Mouse (Mus musculus) heart, embryonic 13.5 days (tissue): ENCODE data around the gene Batf2. TPM values are rescaled to one million over a fixed set of nuclear protein-coding genes. Genes with fewer than 3 reads are reported as not detected.
"Not testable (repeated sequence)": the region's sequence is repeated elsewhere in the genome, so short reads cannot be mapped to it uniquely, and the experiment has no call there.

Source experiments
- ATAC-seq: fragments of 200-750 bp; cut with Nextera tagmentation; 2 replicates; pipeline ENCODE4 v1.8.0; 2017; ENCODE audit warnings: moderate TSS enrichment; ENCODE audit not compliant: insufficient number of reproducible peaks, low FRiP score, low TSS enrichment; ENCODE audit errors: extremely low read depth
- H3K27ac ChIP-seq: fragments of 300-500 bp; sonication (generic); replicated peaks from 2 replicates; pipeline ENCODE4 v1.5.1; 2015; ENCODE audit warnings: moderate library complexity, mild to moderate bottlenecking, inconsistent platforms
- H3K27me3 ChIP-seq: fragments of 300-500 bp; sonication (generic); replicated peaks from 2 replicates; pipeline ENCODE4 v1.6.1; 2015; ENCODE audit warnings: mild to moderate bottlenecking, inconsistent platforms
- H3K36me3 ChIP-seq: fragments of 300-500 bp; sonication (generic); 2 replicates; pipeline ENCODE4 v1.6.1; 2015; ENCODE audit warnings: mild to moderate bottlenecking, inconsistent platforms
- H3K4me1 ChIP-seq: fragments of 300-500 bp; sonication (generic); 2 replicates; pipeline ENCODE4 v1.6.1; 2015; ENCODE audit warnings: inconsistent platforms
- H3K4me2 ChIP-seq: fragments of 300-500 bp; sonication (generic); 2 replicates; pipeline ENCODE4 v1.6.1; 2015; ENCODE audit warnings: inconsistent platforms, mild to moderate bottlenecking, moderate library complexity
- H3K4me3 ChIP-seq: fragments of 300-500 bp; sonication (generic); 2 replicates; pipeline ENCODE4 v1.5.1; 2015; ENCODE audit warnings: moderate library complexity, mild to moderate bottlenecking, inconsistent platforms
- H3K9ac ChIP-seq: fragments of 300-500 bp; sonication (generic); 2 replicates; pipeline ENCODE4 v1.6.1; 2015; ENCODE audit warnings: inconsistent platforms, mild to moderate bottlenecking, moderate library complexity
- H3K9me3 ChIP-seq: fragments of 300-500 bp; sonication (generic); 2 replicates; pipeline ENCODE4 v1.6.1; 2016; ENCODE audit warnings: inconsistent platforms
- WGBS: fragments of 180-500 bp; shearing (Covaris S2); methylation state at CpG from one replicate; pipeline ENCODE4 v1.1.7; 2015; ENCODE audit warnings: mixed read lengths; 5-methylcytosine and 5-hydroxymethylcytosine counted together
- polyA plus RNA-seq: library from polyadenylated mRNA; unstranded; fragments of >200 nt; fragmentation: Nextera tagmentation; extraction: Ambion mirVana; gene quantifications from 2 replicates; pipeline ENCODE4 v1.2.1, GENCODE M21; 2015

The Batf2 gene
- polyA plus RNA-seq, 1 experiment from 2014 or later, result not detected

GRCm38 (mm10) chr19:6133197-6133596 is 7.6 kb upstream of the Batf2 start:
- not testable (repeated sequence) for H3K27ac ChIP-seq, H3K27me3 ChIP-seq, H3K9ac ChIP-seq, ATAC-seq, H3K4me3 ChIP-seq, H3K9me3 ChIP-seq, H3K4me1 ChIP-seq
- Histone ChIP-seq H3K4me2 (peak overlapping the region; percentile 11; the same call in 1 of the 2 replicates), H3K36me3 (peaks cover 40% of the 10 kb centered on the region)
- 31% methylated on average over 1 of the region's 1 CpGs for WGBS

DNA sequence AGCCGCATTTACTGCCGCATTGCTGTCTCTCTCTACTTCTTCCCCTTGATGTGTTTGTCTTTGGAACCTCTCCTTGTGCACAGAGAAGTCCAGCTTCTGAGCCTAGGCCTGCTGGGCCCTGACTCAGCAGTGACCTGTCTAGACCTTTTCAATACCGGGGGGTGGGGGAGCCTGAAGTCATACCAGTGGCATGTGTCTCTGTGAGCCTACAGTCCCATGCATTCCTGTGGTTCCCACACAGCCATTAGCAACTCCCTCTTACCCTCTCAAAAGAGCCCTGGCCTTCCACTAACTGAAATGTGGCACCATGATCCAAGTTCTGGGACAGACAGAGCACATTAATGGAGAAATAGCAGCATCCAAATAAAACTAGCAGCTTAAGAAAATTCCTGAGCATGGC is 4.4 kb upstream of the Batf2 start:
- no peak for ATAC-seq
- H3K9me3 ChIP-seq, result no peaks in the 10 kb centered on the region
- no peak overlapping the region for H3K4me3 ChIP-seq
- 85% methylated on average over 3 of the region's 3 CpGs for WGBS
- peaks cover 10% of the 10 kb centered on the region for H3K4me1 ChIP-seq
- no peak overlapping the region for H3K9ac ChIP-seq
- H3K36me3 ChIP-seq, result peaks cover 40% of the 10 kb centered on the region
- no peak overlapping the region for H3K4me2 ChIP-seq
- no peaks in the 10 kb centered on the region for H3K27me3 ChIP-seq
- H3K27ac ChIP-seq, result no peak overlapping the region

DNA sequence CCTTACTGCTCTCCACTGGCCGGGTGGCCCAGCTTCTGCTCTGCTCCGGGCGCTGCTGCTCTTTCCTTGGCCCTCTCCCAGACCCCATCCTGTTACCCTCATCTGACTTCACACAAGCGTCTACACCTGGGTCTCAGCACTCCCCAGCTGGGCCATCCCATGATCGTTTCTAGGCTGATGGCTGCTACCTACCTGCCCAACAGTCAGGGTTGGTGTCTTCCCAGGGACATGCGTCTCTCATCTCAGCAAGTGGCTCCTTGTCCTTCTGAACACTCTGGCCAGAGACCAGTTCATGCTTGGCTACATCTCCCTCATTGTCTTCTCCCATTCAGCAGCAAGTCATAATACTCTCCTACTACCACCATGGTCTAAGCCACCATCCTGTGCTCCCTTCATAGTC is 1.1 kb upstream of the Batf2 start:
- no peak overlapping the region for H3K27ac ChIP-seq
- peak overlapping the region; percentile 94 for H3K9ac ChIP-seq
- WGBS, result 86% methylated on average over 6 of the region's 6 CpGs
- H3K36me3 ChIP-seq, result peaks cover 32% of the 10 kb centered on the region
- H3K4me1 ChIP-seq, result peaks cover 17% of the 10 kb centered on the region
- no peaks in the 10 kb centered on the region for H3K9me3 ChIP-seq
- no peaks in the 10 kb centered on the region for H3K27me3 ChIP-seq
- H3K4me2 ChIP-seq, result peak overlapping the region; percentile 88
- H3K4me3 ChIP-seq, result peak overlapping the region; percentile 68; the same call in 1 of the 2 replicates
- ATAC-seq, result no peak

- H3K27me3 ChIP-seq, result no peaks in the 10 kb centered on the region
- H3K9ac ChIP-seq, result peak overlapping the region; percentile 94
- peak overlapping the region; percentile 88 for H3K4me2 ChIP-seq
- peak overlapping the region; percentile 68 for H3K4me3 ChIP-seq
- peaks cover 26% of the 10 kb centered on the region for H3K36me3 ChIP-seq
- H3K27ac ChIP-seq, result peak overlapping the region; percentile 94
- 8% methylated on average over 16 of the region's 16 CpGs for WGBS
- H3K9me3 ChIP-seq, result no peaks in the 10 kb centered on the region
- H3K4me1 ChIP-seq, result peaks cover 17% of the 10 kb centered on the region
- no peak for ATAC-seq
These were observed 457 bp upstream of the Batf2 start for GRCm38 (mm10) chr19:6140374-6140677.

DNA sequence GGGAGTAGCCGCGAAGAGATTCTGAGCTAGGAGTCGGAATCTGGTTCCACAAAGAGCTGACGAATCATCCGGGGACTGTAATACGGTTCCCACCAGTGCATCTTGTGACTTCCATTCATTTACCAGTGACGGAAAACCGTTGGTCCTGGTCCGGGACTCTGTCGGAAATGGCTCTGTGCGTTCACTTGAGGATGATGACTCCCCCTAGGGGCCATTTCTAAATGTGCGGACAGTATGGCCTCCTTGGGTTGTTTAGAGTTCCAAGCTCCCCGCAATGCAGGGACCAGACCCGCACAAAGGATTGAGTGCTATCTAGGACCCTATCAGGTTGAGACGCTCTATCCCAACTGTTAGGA is 589 bp downstream of the Batf2 start, which contains the start of gene Arl2:
Gene Arl2 (minus strand): TSS at position 155 of the 356 bp plus-strand sequence.
- ATAC-seq, result peak; percentile 59; the same call in 1 of the 2 replicates
- 0% methylated on average over 15 of the region's 15 CpGs for WGBS
- H3K27me3 ChIP-seq, result no peaks in the 10 kb centered on the region; the same call in 1 of the 2 replicates
- H3K9ac ChIP-seq, result peak within 1 kb of the TSS; percentile 94
- H3K27ac ChIP-seq, result peak within 1 kb of the TSS; percentile 94
- peaks cover 16% of the 10 kb centered on the region for H3K36me3 ChIP-seq
- H3K4me3 ChIP-seq, result peak within 1 kb of the TSS; percentile 68
- H3K9me3 ChIP-seq, result no peaks in the 10 kb centered on the region
- peaks cover 17% of the 10 kb centered on the region for H3K4me1 ChIP-seq
- H3K4me2 ChIP-seq, result peak within 1 kb of the TSS; percentile 88

DNA sequence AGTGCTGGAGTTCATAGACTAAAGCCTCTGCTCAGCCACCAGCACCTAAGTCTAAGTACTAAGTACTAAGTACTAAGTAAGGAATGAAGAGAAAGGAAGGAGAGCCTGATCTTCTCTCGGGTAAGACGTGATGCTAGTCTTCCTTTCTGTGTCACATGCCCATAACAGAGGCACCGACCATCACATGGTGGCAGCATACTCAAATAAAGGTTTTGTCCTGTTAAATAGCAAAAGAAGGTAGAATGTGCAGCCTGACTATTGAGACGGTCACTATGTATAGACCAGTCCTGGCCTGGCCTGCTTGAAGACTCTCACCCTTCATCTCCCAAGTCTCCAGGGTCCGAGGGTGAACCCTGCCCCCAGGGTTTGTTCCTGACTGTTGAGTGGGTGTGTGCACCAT is 4.1 kb downstream of the Batf2 start:
- H3K36me3 ChIP-seq, result no peaks in the 10 kb centered on the region
- ATAC-seq, result no peak
- H3K4me1 ChIP-seq, result peaks cover 13% of the 10 kb centered on the region
- no peaks in the 10 kb centered on the region; the same call in 1 of the 2 replicates for H3K27me3 ChIP-seq
- no peaks in the 10 kb centered on the region for H3K9me3 ChIP-seq
- no peak overlapping the region for H3K9ac ChIP-seq
- no peak overlapping the region for H3K27ac ChIP-seq
- no peak overlapping the region for H3K4me2 ChIP-seq
- no peak overlapping the region for H3K4me3 ChIP-seq
- WGBS, result 64% methylated on average over 5 of the region's 5 CpGs

- H3K27me3 ChIP-seq, result peaks cover 4% of the 10 kb centered on the region; the same call in 1 of the 2 replicates
- no peak for ATAC-seq
- no peak overlapping the region for H3K4me2 ChIP-seq
- H3K27ac ChIP-seq, result no peak overlapping the region
- H3K4me3 ChIP-seq, result no peak overlapping the region
- WGBS, result 79% methylated on average over 9 of the region's 9 CpGs
- H3K36me3 ChIP-seq, result no peaks in the 10 kb centered on the region
- no peak overlapping the region for H3K9ac ChIP-seq
- H3K9me3 ChIP-seq, result no peaks in the 10 kb centered on the region
- no peaks in the 10 kb centered on the region for H3K4me1 ChIP-seq
These were observed 14.4 kb downstream of the Batf2 start for GRCm38 (mm10) chr19:6155174-6155573.

GRCm38 (mm10) chr19:6156372-6156771 is 15.6 kb downstream of the Batf2 start:
- no peak overlapping the region for H3K4me3 ChIP-seq
- no peak overlapping the region for H3K27ac ChIP-seq
- H3K4me1 ChIP-seq, result no peaks in the 10 kb centered on the region
- no peak overlapping the region for H3K9ac ChIP-seq
- no peak overlapping the region for H3K4me2 ChIP-seq
- no peak for ATAC-seq
- no peaks in the 10 kb centered on the region for H3K9me3 ChIP-seq
- 0 out of 2 replicates have a peak, but pooled peaks cover 5% of the 10 kb centered on the region for H3K27me3 ChIP-seq
- 61% methylated on average over 8 of the region's 8 CpGs for WGBS
- no peaks in the 10 kb centered on the region for H3K36me3 ChIP-seq

DNA sequence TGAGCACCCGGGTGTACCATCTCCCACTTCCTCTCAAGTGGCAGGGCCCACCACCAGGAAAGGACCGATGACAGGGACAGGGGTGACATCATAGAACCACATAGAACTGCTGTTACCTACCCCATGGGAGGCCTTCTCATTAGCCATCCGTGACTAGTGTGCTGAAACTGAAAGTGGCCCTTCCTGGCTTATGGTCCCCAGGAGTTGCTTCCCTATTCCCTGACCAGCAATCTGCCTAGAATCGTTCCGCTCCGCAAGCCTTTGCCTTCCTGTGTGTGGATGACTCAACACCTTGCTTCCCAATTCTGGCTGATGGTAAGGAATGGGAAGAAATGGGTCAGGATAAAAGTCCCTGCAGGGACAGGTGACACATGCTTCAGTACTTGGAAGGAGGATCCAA is 16.4 kb downstream of the Batf2 start:
- Histone ChIP-seq H3K27me3 (0 out of 2 replicates have a peak, but pooled peaks cover 12% of the 10 kb centered on the region), H3K36me3 (no peaks in the 10 kb centered on the region), H3K9ac (no peak overlapping the region), H3K4me1 (no peaks in the 10 kb centered on the region), H3K4me2 (no peak overlapping the region), H3K4me3 (no peak overlapping the region), H3K9me3 (no peaks in the 10 kb centered on the region), H3K27ac (no peak overlapping the region)
- WGBS, result 62% methylated on average over 6 of the region's 6 CpGs
- ATAC-seq, result no peak

- no peaks in the 10 kb centered on the region for H3K4me1 ChIP-seq
- no peak overlapping the region for H3K9ac ChIP-seq
- no peaks in the 10 kb centered on the region for H3K36me3 ChIP-seq
- H3K4me2 ChIP-seq, result no peak overlapping the region
- H3K27ac ChIP-seq, result no peak overlapping the region
- H3K27me3 ChIP-seq, result 0 out of 2 replicates have a peak, but pooled peaks cover 11% of the 10 kb centered on the region
- H3K9me3 ChIP-seq, result no peaks in the 10 kb centered on the region
- WGBS, result 63% methylated on average over 10 of the region's 10 CpGs
- no peak for ATAC-seq
- H3K4me3 ChIP-seq, result no peak overlapping the region
These were observed 23.2 kb downstream of the Batf2 start for GRCm38 (mm10) chr19:6163872-6164547.

GRCm38 (mm10) chr19:6166750-6167149 is 26.0 kb downstream of the Batf2 start:
- Histone ChIP-seq H3K4me3 (no peak overlapping the region), H3K36me3 (no peaks in the 10 kb centered on the region)
- 63% methylated on average over 4 of the region's 4 CpGs for WGBS

DNA sequence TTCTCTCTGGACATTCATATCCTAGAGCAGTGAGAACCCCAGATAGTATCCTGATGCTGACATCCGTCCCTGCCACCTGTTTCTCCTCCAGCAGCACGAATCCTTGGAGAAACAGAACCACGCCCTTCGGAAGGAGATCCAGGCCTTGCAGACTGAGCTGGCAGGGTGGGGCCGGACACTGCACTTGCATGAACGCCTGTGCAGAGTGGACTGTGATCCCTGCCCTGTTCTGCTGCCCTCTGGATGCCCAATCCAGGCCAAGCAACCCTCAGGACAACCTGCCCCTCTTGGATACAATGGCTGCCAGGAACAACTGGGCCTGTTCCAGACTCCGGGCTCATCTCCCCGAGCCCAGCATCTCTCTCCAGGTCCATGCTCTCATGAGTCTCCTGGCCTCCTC is 30.4 kb downstream of the Batf2 start:
- no peak overlapping the region for H3K9ac ChIP-seq
- no peak for ATAC-seq
- H3K4me1 ChIP-seq, result no peaks in the 10 kb centered on the region
- WGBS, result 76% methylated on average over 8 of the region's 8 CpGs
- no peak overlapping the region for H3K4me3 ChIP-seq
- no peaks in the 10 kb centered on the region for H3K36me3 ChIP-seq
- H3K27me3 ChIP-seq, result no peaks in the 10 kb centered on the region
- no peaks in the 10 kb centered on the region for H3K9me3 ChIP-seq
- no peak overlapping the region for H3K4me2 ChIP-seq
- H3K27ac ChIP-seq, result no peak overlapping the region

More at GRCm38 (mm10) chr19:6166750-6167149, 26.0 kb downstream of the Batf2 start:
- no peak for ATAC-seq
- Histone ChIP-seq H3K4me1 (no peaks in the 10 kb centered on the region), H3K9ac (no peak overlapping the region), H3K9me3 (no peaks in the 10 kb centered on the region), H3K27me3 (0 out of 2 replicates have a peak, but pooled peaks cover 6% of the 10 kb centered on the region), H3K4me2 (no peak overlapping the region), H3K27ac (no peak overlapping the region)
